Mouse (Mus musculus): ENCODE measurements around the gene Parp3.
A peak's percentile ranks its signal among the peaks of the same experiment; 100 is the strongest.

DNA sequence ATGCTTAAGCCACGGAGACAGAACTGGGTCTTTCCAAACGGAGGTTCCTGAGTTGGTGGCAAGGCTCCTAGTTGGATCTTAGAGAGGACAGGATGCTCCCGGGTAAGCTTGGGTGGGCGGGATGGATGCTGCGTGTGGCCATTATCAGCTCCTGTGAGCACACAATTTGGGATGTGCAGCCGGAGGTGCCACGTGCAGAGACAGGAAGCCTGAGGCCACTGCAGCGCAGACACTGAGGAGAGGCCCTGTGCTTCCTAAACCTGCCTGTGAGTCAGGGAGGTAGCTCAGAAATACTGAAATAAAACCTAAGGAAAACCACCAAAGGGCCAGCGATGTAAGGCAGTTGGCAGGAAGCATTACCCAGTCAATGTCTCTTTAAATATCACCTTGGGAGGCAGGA, 7.0 kb downstream of the Parp3 start:
- no peak for TF ChIP-seq CTCF (IDR thresholded peaks at IDR 0.05; ENCODE audit: borderline replicate concordance, insufficient read depth, low read length)
- peak; percentile 35; the same call in 1 of the 2 replicates for TF ChIP-seq POLR2A (IDR thresholded peaks at IDR 0.05; ENCODE audit: low read depth, low read length)
